Mouse (Mus musculus) MEL (cell line): Measurements from ENCODE around the gene Slf1.

Source experiments
- BHLHE40 ChIP-seq: IDR thresholded peaks from 2 replicates; pipeline ENCODE4 v1.6.1; 2012; ENCODE audit warnings: low read depth, mild to moderate bottlenecking, inconsistent platforms, low read length, improper control_type of control experiment, borderline replicate concordance
- CHD2 ChIP-seq: IDR thresholded peaks from 2 replicates; pipeline ENCODE4 v1.6.1; 2011; ENCODE audit warnings: low read length, improper control_type of control experiment
- EP300 ChIP-seq, 2 experiments: IDR thresholded peaks; 2 replicates each; pipeline ENCODE4 v1.6.1; 2011; ENCODE audit warnings: improper control_type of control experiment in 2 of 2, low read length in 2 of 2, low read depth in 1 of 2, mild to moderate bottlenecking in 1 of 2
- ETS1 ChIP-seq: IDR thresholded peaks from 2 replicates; pipeline ENCODE4 v1.6.1; 2012; ENCODE audit warnings: low read depth, mild to moderate bottlenecking, inconsistent platforms, low read length, improper control_type of control experiment, moderate library complexity
- HCFC1 ChIP-seq: IDR thresholded peaks from 2 replicates; pipeline ENCODE4 v1.6.1; 2012; ENCODE audit warnings: low read depth, mild to moderate bottlenecking, inconsistent platforms, low read length, improper control_type of control experiment, moderate library complexity
- KAT2A ChIP-seq: conservative IDR thresholded peaks from 2 replicates; pipeline ENCODE4 v1.6.1; 2012; ENCODE audit warnings: low read depth, low read length, improper control_type of control experiment, inconsistent platforms
- MXI1 ChIP-seq: IDR thresholded peaks from 2 replicates; pipeline ENCODE4 v1.6.1; 2011; ENCODE audit warnings: mild to moderate bottlenecking, low read depth, low read length, improper control_type of control experiment
- NELFE ChIP-seq: IDR thresholded peaks from 2 replicates; pipeline ENCODE4 v1.6.1; 2011; ENCODE audit warnings: low read depth, low read length, improper control_type of control experiment
- POLR2A ChIP-seq, 2 experiments: IDR thresholded peaks; 2 replicates each; pipeline ENCODE4 v1.6.1; 2011 to 2012; ENCODE audit warnings: low read length in 2 of 2, mild to moderate bottlenecking in 2 of 2, control low read depth in 1 of 2, improper control_type of control experiment in 1 of 2, low read depth in 1 of 2, moderate library complexity in 1 of 2; ENCODE audit not compliant: control insufficient read depth in 1 of 2, insufficient read depth in 1 of 2, poor library complexity in 1 of 2
- RAD21 ChIP-seq: IDR thresholded peaks from 2 replicates; pipeline ENCODE4 v1.6.1; 2011; ENCODE audit warnings: mild to moderate bottlenecking, low read depth, low read length, improper control_type of control experiment
- SMC3 ChIP-seq: IDR thresholded peaks from 2 replicates; pipeline ENCODE4 v1.6.1; 2011; ENCODE audit warnings: low read depth, low read length, improper control_type of control experiment
- ZNF384 ChIP-seq: IDR thresholded peaks from 2 replicates; pipeline ENCODE4 v1.6.1; 2012; ENCODE audit warnings: low read depth, mild to moderate bottlenecking, inconsistent platforms, low read length, improper control_type of control experiment

DNA sequence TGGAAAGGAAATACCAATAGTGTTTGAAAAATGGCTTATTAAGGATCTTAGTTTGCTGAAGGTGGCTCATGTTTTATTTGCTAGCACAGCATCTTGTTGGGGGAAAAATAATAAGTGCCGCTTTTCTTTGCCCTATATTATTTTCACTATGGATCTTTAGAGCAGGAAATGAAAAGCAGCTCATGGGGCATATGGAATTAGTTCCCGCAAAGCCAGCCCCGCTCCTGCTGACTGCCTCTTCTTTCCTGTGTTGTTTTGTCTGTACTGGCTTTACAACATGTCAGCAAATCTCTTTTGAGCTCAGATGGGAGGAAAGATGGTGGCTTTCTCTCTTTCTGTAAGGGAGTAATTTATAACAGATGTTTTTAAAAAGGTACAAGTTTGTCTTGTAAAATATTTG is 132.6 kb downstream of the Slf1 start:
- TF ChIP-seq KAT2A (no peak), NELFE (no peak), BHLHE40 (no peak), RAD21 (no peak), ZNF384 (no peak), HCFC1 (no peak), CHD2 (no peak), MXI1 (no peak), SMC3 (no peak), EP300 (IDR thresholded peaks at IDR 0.05; ENCODE audit: low read depth in 1 of 2, low read length in 2 of 2) (no peak), ETS1 (no peak), POLR2A (IDR thresholded peaks at IDR 0.05; ENCODE audit: control insufficient read depth in 1 of 2, insufficient read depth in 1 of 2, low read depth in 1 of 2, low read length in 2 of 2, poor library complexity in 1 of 2) (no peak)
